In the genomic region with DNA sequence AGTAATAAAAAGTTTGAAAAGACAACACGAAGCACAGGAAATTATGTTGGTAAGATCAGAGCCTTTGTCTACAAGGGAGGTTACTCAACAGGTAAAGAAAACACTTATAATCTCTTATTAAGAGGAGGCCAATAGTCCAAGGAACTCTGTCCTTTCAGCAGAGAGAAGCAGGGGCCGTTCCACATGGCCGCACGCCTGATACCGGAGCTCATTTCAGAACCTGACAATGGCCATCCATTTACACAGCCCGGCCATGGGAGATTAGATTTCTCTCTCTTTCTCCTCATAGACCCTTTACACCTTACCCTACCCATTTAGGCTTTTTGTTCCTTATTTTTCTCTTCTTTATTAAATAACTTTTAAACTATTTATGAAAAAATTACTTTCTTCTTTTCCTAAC, we compare ENCODE assay signal across 38 mouse cellular contexts. TPM values are rescaled to one million over a fixed set of nuclear protein-coding genes. Genes with fewer than 3 reads are reported as not detected.
DNase-seq lines count a peak whose midpoint lies in the region; ATAC-seq lines count a peak whose summit lies in the region.
"Had no signal": no experiment of that assay in that cellular context is flagged by ENCODE, and none has a peak within 500 bp of the region (broad histone marks: within the 10 kb centered on the region; RNA-seq: fewer than 3 reads in every experiment).

No protein-coding gene starts in this region.

- H3K9ac ChIP-seq in midbrain, embryonic 11.5 days (ENCODE audit: low read length) = no peak overlapping the region
- H3K9ac ChIP-seq in midbrain, embryonic 13.5 days (replicated peaks) = no peak overlapping the region
- H3K9ac ChIP-seq: heart, embryonic 13.5 days; hindbrain, embryonic 15.5 days; liver, embryonic 12.5 days; liver, postnatal 0 days had no signal

- H3K27me3 ChIP-seq in midbrain, embryonic 11.5 days (ENCODE audit: control insufficient read depth, insufficient read depth, low read length) = no peaks in the 10 kb centered on the region; the same call in 1 of the 2 replicates
- H3K27me3 ChIP-seq in midbrain, embryonic 13.5 days = peaks cover 15% of the 10 kb centered on the region
- H3K27me3 ChIP-seq: Patski had no signal

- H3K4me1 ChIP-seq in midbrain, embryonic 11.5 days (ENCODE audit: control insufficient read depth, insufficient read depth, low read length) = peaks cover 4% of the 10 kb centered on the region; the same call in 1 of the 2 replicates
- H3K4me1 ChIP-seq in midbrain, embryonic 13.5 days (replicated peaks) = peaks cover 4% of the 10 kb centered on the region; the same call in 1 of the 2 replicates
- H3K4me1 ChIP-seq: heart, embryonic 13.5 days; hindbrain, embryonic 15.5 days; liver, embryonic 12.5 days; megakaryocyte, embryonic 14.5 days had no signal

- no peaks in the 10 kb centered on the region for H3K36me3 ChIP-seq in midbrain, embryonic 11.5 days (ENCODE audit: control insufficient read depth, insufficient read depth, low read length)
- H3K36me3 ChIP-seq in midbrain, embryonic 13.5 days = no peaks in the 10 kb centered on the region
- H3K36me3 ChIP-seq: G1E; heart, embryonic 13.5 days; hindbrain, embryonic 10.5 days; hindbrain, embryonic 15.5 days; liver, embryonic 12.5 days had no signal

- no peak for ATAC-seq in midbrain, embryonic 11.5 days (ENCODE audit: low FRiP score)
- no peak for ATAC-seq in midbrain, embryonic 13.5 days
- ATAC-seq: forebrain, embryonic 16.5 days; inflammation-experienced regulatory T-cells, adult 6 months; liver, embryonic 12.5 days; liver, postnatal 0 days; Patski had no signal

- no peak overlapping the region for H3K4me3 ChIP-seq in midbrain, embryonic 11.5 days (ENCODE audit: low read depth, low read length)
- no peak overlapping the region for H3K4me3 ChIP-seq in midbrain, embryonic 13.5 days (replicated peaks)
- H3K4me3 ChIP-seq: erythroblast, embryonic 14.5 days; gastrocnemius, adult 2 months; heart, embryonic 13.5 days; hindbrain, embryonic 10.5 days; hindbrain, embryonic 15.5 days; liver, embryonic 12.5 days; megakaryocyte, embryonic 14.5 days had no signal

- no peak overlapping the region for H3K4me2 ChIP-seq in midbrain, embryonic 11.5 days
- H3K4me2 ChIP-seq in midbrain, embryonic 13.5 days (replicated peaks) = no peak overlapping the region
- H3K4me2 ChIP-seq: heart, embryonic 13.5 days; hindbrain, embryonic 15.5 days; liver, embryonic 12.5 days had no signal

- H3K27ac ChIP-seq in midbrain, embryonic 11.5 days (ENCODE audit: low read depth, low read length) = no peak overlapping the region
- H3K27ac ChIP-seq in midbrain, embryonic 13.5 days = no peak overlapping the region
- H3K27ac ChIP-seq: gastrocnemius, adult 2 months; heart, embryonic 13.5 days; hindbrain, embryonic 15.5 days; liver, embryonic 12.5 days had no signal

- 28% methylated on average over 6 of the region's 6 CpGs for WGBS in midbrain, embryonic 11.5 days
- WGBS in midbrain, embryonic 13.5 days = 21% methylated on average over 6 of the region's 6 CpGs

- DNase-seq in midbrain, embryonic 11.5 days (ENCODE audit: low spot score, missing footprints) = peak; percentile 89
- DNase-seq in kidney, adult 9 months = peak; percentile 61
- DNase-seq in kidney, postnatal 36 days = peak; percentile 35 to 65
- DNase-seq in lung, postnatal 36 days = no peak
- no peak for DNase-seq in gastrocnemius, adult 8-10 months (ENCODE audit: low spot score in 2 of 2)
- DNase-seq in MN1 (ENCODE audit: low spot score) = no peak
- DNase-seq: adrenal gland, postnatal 10 days; cerebellum, adult 9-10 months; gastrocnemius, adult 2 months; heart, postnatal 10 days; layer of hippocampus, postnatal 36 days; left cerebral cortex, postnatal 4 days; liver, postnatal 0 days; lung, postnatal 4 days had no signal

- H3K9me3 ChIP-seq in midbrain, embryonic 11.5 days (ENCODE audit: control insufficient read depth, low read length) = no peaks in the 10 kb centered on the region
- H3K9me3 ChIP-seq in midbrain, embryonic 13.5 days = no peaks in the 10 kb centered on the region
- H3K9me3 ChIP-seq: G1E; heart, embryonic 13.5 days; hindbrain, embryonic 10.5 days; hindbrain, embryonic 15.5 days; liver, embryonic 12.5 days; megakaryocyte, embryonic 14.5 days had no signal

RNA-seq across cellular contexts. Expression of gene Spaca7, which starts 3.9 kb away (rescaled TPM):
- polyA plus RNA-seq in midbrain, embryonic 11.5 days (2014; fragmentation: Nextera tagmentation; extraction: Ambion mirVana) = not detected in 2 replicates
- polyA plus RNA-seq in midbrain, embryonic 13.5 days (2015; fragmentation: Nextera tagmentation; extraction: Ambion mirVana) = not detected in 2 replicates
- total RNA-seq in gastrocnemius, adult 8-10 months (2022) = not detected
- total RNA-seq: adrenal gland, postnatal 10 days; G1E; gastrocnemius, adult 2 months; gastrocnemius, postnatal 4 days; heart, adult 8-10 months; heart, postnatal 10 days; layer of hippocampus, adult 8-10 months; layer of hippocampus, postnatal 36 days; left cerebral cortex, postnatal 4 days; monocyte, adult 5-6 weeks had no signal
- polyA plus RNA-seq: C2C12; embryonic facial prominence, embryonic 14.5 days; erythroblast, embryonic 14.5 days; forebrain, embryonic 11.5 days; forebrain, embryonic 16.5 days; G1E; heart, embryonic 13.5 days; hindbrain, embryonic 10.5 days; hindbrain, embryonic 15.5 days; inflammation-experienced regulatory T-cells, adult 6 months; limb, embryonic 14.5 days; liver, embryonic 12.5 days; liver, postnatal 0 days; lung, embryonic 16.5 days; midbrain, embryonic 14.5 days; neural tube, embryonic 14.5 days; stomach, embryonic 14.5 days; thymus, postnatal 0 days had no signal

Comparison
In these comparisons a context has a peak if more than half of its experiments do, and no peak if none do; other contexts are left out.
1. DNase-seq: peak in midbrain, embryonic 11.5 days (single experiment), kidney, adult 9 months (single experiment) and kidney, postnatal 36 days (2 of 2); none in lung, postnatal 36 days (single experiment), gastrocnemius, adult 8-10 months (0 of 2) and MN1 (single experiment).